29 mouse cellular contexts compared by ENCODE assay signal in genomic region chr19:38242314-38242852, GRCm38 (mm10). TPM values are rescaled to one million over a fixed set of nuclear protein-coding genes. Genes with fewer than 3 reads are reported as not detected.
A peak's percentile ranks its signal among the peaks of the same experiment; 100 is the strongest.
DNase-seq lines count a peak whose midpoint lies in the region; ATAC-seq and TF ChIP-seq lines count a peak whose summit lies in the region.
"Had no signal": no experiment of that assay in that cellular context is flagged by ENCODE, and none has a peak within 500 bp of the region (broad histone marks: within the 10 kb centered on the region; RNA-seq: fewer than 3 reads in every experiment).

No protein-coding gene starts in this region.

- H3K9ac ChIP-seq in intestine, postnatal 0 days (ENCODE audit: low read depth, low read length): no peak overlapping the region
- H3K9ac ChIP-seq in hindbrain, embryonic 13.5 days: no peak overlapping the region
- H3K9ac ChIP-seq: embryonic facial prominence, embryonic 12.5 days; embryonic facial prominence, embryonic 15.5 days; forebrain, postnatal 0 days; heart, embryonic 15.5 days; hindbrain, embryonic 14.5 days had no signal

- DNase-seq in 416B (ENCODE audit: low read depth): peak; percentile 59
- peak; percentile 60 for DNase-seq in yolk sac, embryonic 10.5 days (ENCODE audit: low spot score)
- no peak for DNase-seq in kidney, adult 9 months
- DNase-seq: adrenal gland, adult 2 months; adrenal gland, postnatal 14 days; cerebellum, adult 11 months; cerebellum, adult 2 months; cerebellum, adult 9-11 months; cerebellum, postnatal 25 days; forebrain, postnatal 0 days; gastrocnemius, adult 2 months; gastrocnemius, postnatal 14 days; heart, postnatal 10 days; heart, postnatal 36 days had no signal

- ATAC-seq in intestine, postnatal 0 days: peak; percentile 84
- no peak for ATAC-seq in hindbrain, embryonic 13.5 days (ENCODE audit: low FRiP score)
- ATAC-seq: forebrain, embryonic 14.5 days; forebrain, postnatal 0 days; hindbrain, postnatal 0 days; inflammation-experienced regulatory T-cells, adult 6 months; Patski had no signal

- 56% methylated on average over 8 of the region's 8 CpGs for WGBS in intestine, postnatal 0 days
- 92% methylated on average over 8 of the region's 8 CpGs for WGBS in hindbrain, embryonic 13.5 days

- H3K4me3 ChIP-seq in C2C12 (ENCODE audit: insufficient read depth, poor library complexity, severe bottlenecking): no peak overlapping the region
- H3K4me3 ChIP-seq in intestine, postnatal 0 days (ENCODE audit: low read depth, low read length): no peak overlapping the region
- H3K4me3 ChIP-seq in hindbrain, embryonic 13.5 days: no peak overlapping the region
- H3K4me3 ChIP-seq: embryonic facial prominence, embryonic 12.5 days; embryonic facial prominence, embryonic 15.5 days; gastrocnemius, adult 2 months; heart, embryonic 15.5 days; hindbrain, embryonic 10.5 days had no signal

- H3K36me3 ChIP-seq in C2C12 (ENCODE audit: control insufficient read depth, insufficient read depth): no peaks in the 10 kb centered on the region
- no peaks in the 10 kb centered on the region for H3K36me3 ChIP-seq in intestine, postnatal 0 days (ENCODE audit: control insufficient read depth, insufficient read depth)
- no peaks in the 10 kb centered on the region for H3K36me3 ChIP-seq in hindbrain, embryonic 13.5 days
- H3K36me3 ChIP-seq: embryonic facial prominence, embryonic 12.5 days; embryonic facial prominence, embryonic 15.5 days; G1E; heart, embryonic 15.5 days; hindbrain, embryonic 10.5 days had no signal

- no peak for TF ChIP-seq CTCF in C2C12 (IDR thresholded peaks at IDR 0.05; ENCODE audit: control insufficient read depth, insufficient read depth, insufficient read length)
- no peak for TF ChIP-seq CTCF in intestine, postnatal 0 days (IDR thresholded peaks at IDR 0.05; ENCODE audit: low read depth)

- no peaks in the 10 kb centered on the region for H3K79me3 ChIP-seq in C2C12 (ENCODE audit: low read depth)

- no peaks in the 10 kb centered on the region for H3K4me1 ChIP-seq in intestine, postnatal 0 days (replicated peaks; ENCODE audit: control insufficient read depth, insufficient read depth, low read length)
- H3K4me1 ChIP-seq in hindbrain, embryonic 13.5 days (replicated peaks): peaks cover 36% of the 10 kb centered on the region
- H3K4me1 ChIP-seq: heart, embryonic 15.5 days had no signal

- H3K4me2 ChIP-seq in intestine, postnatal 0 days (replicated peaks; ENCODE audit: low read depth): no peak overlapping the region
- no peak overlapping the region for H3K4me2 ChIP-seq in hindbrain, embryonic 13.5 days
- H3K4me2 ChIP-seq: embryonic facial prominence, embryonic 12.5 days; embryonic facial prominence, embryonic 15.5 days; heart, embryonic 11.5 days; heart, embryonic 15.5 days; hindbrain, embryonic 14.5 days had no signal

- no peak overlapping the region for H3ac ChIP-seq in C2C12 (ENCODE audit: control insufficient read depth, insufficient read length, low read depth)

- H3K27ac ChIP-seq in intestine, postnatal 0 days (ENCODE audit: low read depth, low read length): peak overlapping the region; percentile 46
- H3K27ac ChIP-seq in hindbrain, embryonic 13.5 days: no peak overlapping the region
- H3K27ac ChIP-seq: embryonic facial prominence, embryonic 12.5 days; embryonic facial prominence, embryonic 15.5 days; gastrocnemius, adult 2 months; heart, embryonic 15.5 days; hindbrain, embryonic 10.5 days; hindbrain, embryonic 14.5 days; hindbrain, postnatal 0 days had no signal

- H3K9me3 ChIP-seq in intestine, postnatal 0 days (ENCODE audit: control insufficient read depth): no peaks in the 10 kb centered on the region
- no peaks in the 10 kb centered on the region for H3K9me3 ChIP-seq in hindbrain, embryonic 13.5 days
- H3K9me3 ChIP-seq: embryonic facial prominence, embryonic 12.5 days; embryonic facial prominence, embryonic 15.5 days; G1E; heart, embryonic 15.5 days; hindbrain, embryonic 10.5 days had no signal

- H3K27me3 ChIP-seq in C2C12 (ENCODE audit: control insufficient read depth, insufficient read depth, insufficient read length): peaks cover 16% of the 10 kb centered on the region
- no peaks in the 10 kb centered on the region for H3K27me3 ChIP-seq in intestine, postnatal 0 days (replicated peaks; ENCODE audit: control insufficient read depth, insufficient read depth, low read length)
- no peaks in the 10 kb centered on the region for H3K27me3 ChIP-seq in hindbrain, embryonic 13.5 days
- H3K27me3 ChIP-seq: CH12.LX; embryonic facial prominence, embryonic 15.5 days; heart, embryonic 15.5 days had no signal

- no peaks in the 10 kb centered on the region for H3K79me2 ChIP-seq in C2C12 (ENCODE audit: control insufficient read depth, insufficient read depth)

TF ChIP-seq in C2C12, 6 proteins besides CTCF, POLR2A, EP300 and RAD21:
- TF ChIP-seq CEBPB (IDR thresholded peaks at IDR 0.05; ENCODE audit: low read depth): peak; percentile 85
- no peak for TF ChIP-seq MYOG (IDR thresholded peaks at IDR 0.05; ENCODE audit: control insufficient read depth, extremely low read depth, insufficient read length)
- no peak for TF ChIP-seq MAX (IDR thresholded peaks at IDR 0.05)
- no peak for TF ChIP-seq FOSL1 (IDR thresholded peaks at IDR 0.05; ENCODE audit: insufficient read depth, low read length, poor library complexity, severe bottlenecking)
- TF ChIP-seq MYOD1 (IDR thresholded peaks at IDR 0.05; ENCODE audit: control insufficient read depth, insufficient read length, low read depth): no peak
- TF ChIP-seq USF1 (IDR thresholded peaks at IDR 0.05; ENCODE audit: low read depth): no peak

RNA-seq across cellular contexts. Expression of gene Fra10ac1, which starts 18.4 kb away (rescaled TPM):
- polyA plus RNA-seq in C2C12 (2012; fragmentation: generic; extraction: Trizol): 4.6 TPM
- 18.1 and 19.0 TPM in 2 replicates for polyA plus RNA-seq in intestine, postnatal 0 days (2015; fragmentation: Nextera tagmentation; extraction: Ambion mirVana)
- polyA plus RNA-seq in hindbrain, embryonic 13.5 days (2015; fragmentation: Nextera tagmentation; extraction: Ambion mirVana): 49.1 and 49.6 TPM in 2 replicates

RNA-seq across cellular contexts. Expression of gene Lgi1, which starts 22.0 kb away (rescaled TPM):
- polyA plus RNA-seq in C2C12 (2012; fragmentation: generic; extraction: Trizol): not detected
- 0.76 and 0.91 TPM in 2 replicates for polyA plus RNA-seq in intestine, postnatal 0 days (2015; fragmentation: Nextera tagmentation; extraction: Ambion mirVana)
- polyA plus RNA-seq in hindbrain, embryonic 13.5 days (2015; fragmentation: Nextera tagmentation; extraction: Ambion mirVana): 13.1 and 14.0 TPM in 2 replicates
- polyA plus RNA-seq: G1E had no signal
